In the genomic region with DNA sequence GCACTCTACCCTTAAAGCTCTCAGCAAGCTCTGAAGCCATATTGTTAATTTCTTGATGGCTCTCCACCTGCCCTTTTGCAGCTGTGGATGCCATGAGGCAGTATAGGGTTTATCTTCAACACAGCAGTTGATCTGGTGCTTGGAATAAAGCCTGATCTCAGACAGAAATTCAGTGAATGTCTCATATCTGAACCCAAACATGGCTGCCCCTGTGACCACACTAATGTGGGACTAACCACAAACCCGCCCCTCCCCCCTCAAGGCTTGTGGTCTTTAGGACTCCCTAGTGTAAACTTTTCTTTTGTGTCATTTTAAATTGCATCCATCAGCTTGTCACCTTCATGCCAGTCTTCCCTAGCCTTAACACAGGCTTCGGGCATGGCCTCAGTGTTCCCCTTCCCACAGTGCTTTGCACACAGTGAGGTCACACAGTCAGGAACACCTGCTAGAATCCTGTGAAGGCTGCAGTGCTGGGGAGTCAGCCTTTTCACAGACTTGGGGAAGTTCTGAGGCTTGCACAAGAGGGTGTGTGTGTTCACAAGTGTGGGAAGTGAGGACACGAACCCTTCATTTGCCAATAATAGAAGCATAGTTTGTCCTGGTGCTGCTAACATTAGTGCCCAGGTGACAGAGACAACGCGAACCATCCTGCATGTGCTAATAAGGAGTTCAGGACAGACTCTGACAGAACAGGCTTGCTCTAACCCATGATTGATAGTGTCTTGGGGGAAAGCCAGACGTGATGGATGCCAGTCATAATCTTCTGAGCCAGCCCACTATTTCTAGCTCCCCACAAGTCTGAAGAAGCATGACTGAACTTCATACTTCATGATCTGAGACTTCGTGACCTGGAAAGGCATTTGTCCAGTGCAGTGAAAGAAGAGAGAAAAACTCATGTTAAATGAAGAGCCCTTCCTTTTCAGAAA, we compare ENCODE assay signal across 17 mouse cellular contexts.
DNase-seq lines count a peak whose midpoint lies in the region; ATAC-seq and TF ChIP-seq lines count a peak whose summit lies in the region.
"Had no signal": no experiment of that assay in that cellular context is flagged by ENCODE, and none has a peak within 500 bp of the region (broad histone marks: within the 10 kb centered on the region; RNA-seq: fewer than 3 reads in every experiment).

No protein-coding gene starts in this region.

- H3K36me3 ChIP-seq in thymus, adult 2 months (ENCODE audit: control insufficient read depth, insufficient read depth, low read length) = no peaks in the 10 kb centered on the region
- no peaks in the 10 kb centered on the region for H3K36me3 ChIP-seq in liver, embryonic 14.5 days (replicated peaks; ENCODE audit: control insufficient read depth, insufficient read depth, low read depth)
- H3K36me3 ChIP-seq in hindbrain, embryonic 11.5 days (ENCODE audit: control insufficient read depth, insufficient read depth, low read length) = no peaks in the 10 kb centered on the region
- H3K36me3 ChIP-seq: G1E; hindbrain, embryonic 12.5 days; limb, embryonic 12.5 days; midbrain, embryonic 10.5 days; neural tube, embryonic 15.5 days had no signal

- H3K4me3 ChIP-seq in thymus, adult 2 months (ENCODE audit: control insufficient read depth, insufficient read depth, low read length) = no peak overlapping the region
- H3K4me3 ChIP-seq in liver, embryonic 14.5 days (ENCODE audit: insufficient read depth in 1 of 2, low read depth in 2 of 2, low read length in 2 of 2) = no peak overlapping the region
- no peak overlapping the region for H3K4me3 ChIP-seq in hindbrain, embryonic 11.5 days (ENCODE audit: low read depth, low read length)
- H3K4me3 ChIP-seq: erythroblast, embryonic 14.5 days; hindbrain, embryonic 12.5 days; limb, embryonic 12.5 days; midbrain, embryonic 10.5 days; neural tube, embryonic 15.5 days had no signal

- TF ChIP-seq CTCF in thymus, adult 2 months (IDR thresholded peaks at IDR 0.05; ENCODE audit: borderline replicate concordance, control insufficient read depth, extremely low read depth, insufficient read depth, low read length, poor library complexity) = no peak
- no peak for TF ChIP-seq CTCF in liver, embryonic 14.5 days (IDR thresholded peaks at IDR 0.05; ENCODE audit: low read depth)

- H3K9me3 ChIP-seq in liver, embryonic 14.5 days (ENCODE audit: control insufficient read depth, low read length) = no peaks in the 10 kb centered on the region
- H3K9me3 ChIP-seq in hindbrain, embryonic 11.5 days (ENCODE audit: control insufficient read depth, low read length) = no peaks in the 10 kb centered on the region
- H3K9me3 ChIP-seq: hindbrain, embryonic 12.5 days; limb, embryonic 12.5 days; midbrain, embryonic 10.5 days; neural tube, embryonic 15.5 days had no signal

- H3K4me1 ChIP-seq in thymus, adult 2 months (replicated peaks; ENCODE audit: control insufficient read depth, insufficient read depth, low read length) = peaks cover 11% of the 10 kb centered on the region
- peaks cover 11 to 24% of the 10 kb centered on the region in 2 experiments for H3K4me1 ChIP-seq in liver, embryonic 14.5 days (replicated peaks; ENCODE audit: control insufficient read depth in 2 of 2, insufficient read depth in 2 of 2, low read length in 1 of 2)
- H3K4me1 ChIP-seq in hindbrain, embryonic 11.5 days (replicated peaks; ENCODE audit: control insufficient read depth, insufficient read depth, low read length) = no peaks in the 10 kb centered on the region

- ATAC-seq in liver, embryonic 14.5 days (ENCODE audit: insufficient read depth) = peak; percentile 42; the same call in 1 of the 2 replicates
- ATAC-seq in hindbrain, embryonic 11.5 days (ENCODE audit: low FRiP score) = no peak
- ATAC-seq: forebrain, embryonic 16.5 days had no signal

- DNase-seq in gastrocnemius, postnatal 25 days = peak; percentile 25
- no peak for DNase-seq in gastrocnemius, postnatal 10 days
- peak; percentile 6 for DNase-seq in thymus, adult 2 months
- DNase-seq in thymus, postnatal 25 days = no peak
- no peak for DNase-seq in liver, embryonic 14.5 days (ENCODE audit: low read depth in 3 of 3, low spot score in 3 of 3)
- peak; percentile 18 for DNase-seq in thymus, postnatal 14 days
- no peak for DNase-seq in left cerebral cortex, adult 18-20 months (ENCODE audit: low spot score in 2 of 2)
- DNase-seq in hindbrain, embryonic 11.5 days (ENCODE audit: low spot score) = no peak
- DNase-seq: adrenal gland, postnatal 14 days; cerebellum, adult 9-10 months had no signal

- WGBS in thymus, adult 2 months = 64% methylated on average over 7 of the region's 7 CpGs
- WGBS in liver, embryonic 14.5 days (ENCODE audit: insufficient replicate concordance) = 21% methylated on average over 7 of the region's 7 CpGs
- WGBS in hindbrain, embryonic 11.5 days = 82% methylated on average over 7 of the region's 7 CpGs

- no peak overlapping the region for H3K4me2 ChIP-seq in liver, embryonic 14.5 days (ENCODE audit: low read depth)
- no peak overlapping the region for H3K4me2 ChIP-seq in hindbrain, embryonic 11.5 days (replicated peaks; ENCODE audit: low read depth, low read length)
- H3K4me2 ChIP-seq: hindbrain, embryonic 12.5 days; limb, embryonic 12.5 days; neural tube, embryonic 15.5 days had no signal

- peak; percentile 42; the same call in 1 of the 2 replicates for TF ChIP-seq EP300 in liver, embryonic 14.5 days (IDR thresholded peaks at IDR 0.05; ENCODE audit: low read depth)

- no peak for TF ChIP-seq POLR2A in thymus, adult 2 months (IDR thresholded peaks at IDR 0.05; ENCODE audit: control insufficient read depth, extremely low read depth, insufficient read depth, low read length, poor library complexity)

- no peaks in the 10 kb centered on the region for H3K27me3 ChIP-seq in thymus, adult 2 months (ENCODE audit: control insufficient read depth, insufficient read depth, low read length)
- no peaks in the 10 kb centered on the region for H3K27me3 ChIP-seq in liver, embryonic 14.5 days (ENCODE audit: control insufficient read depth, insufficient read depth, low read length)
- no peaks in the 10 kb centered on the region for H3K27me3 ChIP-seq in hindbrain, embryonic 11.5 days (ENCODE audit: control insufficient read depth, insufficient read depth, low read length)
- H3K27me3 ChIP-seq: hindbrain, embryonic 12.5 days; limb, embryonic 12.5 days; neural tube, embryonic 15.5 days had no signal

- no peak overlapping the region for H3K9ac ChIP-seq in liver, embryonic 14.5 days (replicated peaks)
- no peak overlapping the region for H3K9ac ChIP-seq in hindbrain, embryonic 11.5 days (ENCODE audit: low read depth, low read length)
- H3K9ac ChIP-seq: hindbrain, embryonic 12.5 days; limb, embryonic 12.5 days; neural tube, embryonic 15.5 days had no signal

- H3K27ac ChIP-seq in thymus, adult 2 months (ENCODE audit: control insufficient read depth, insufficient read depth, low read length) = peak overlapping the region; percentile 12; the same call in 1 of the 2 replicates
- no peak overlapping the region for H3K27ac ChIP-seq in liver, embryonic 14.5 days
- no peak overlapping the region for H3K27ac ChIP-seq in hindbrain, embryonic 11.5 days (ENCODE audit: low read depth, low read length)
- H3K27ac ChIP-seq: hindbrain, embryonic 12.5 days; midbrain, embryonic 10.5 days; neural tube, embryonic 15.5 days had no signal

Comparison
In these comparisons a context has a peak if more than half of its experiments do, and no peak if none do; other contexts are left out.
1. DNase-seq: peak in gastrocnemius, postnatal 25 days (single experiment), thymus, adult 2 months (single experiment) and thymus, postnatal 14 days (single experiment); none in gastrocnemius, postnatal 10 days (single experiment), thymus, postnatal 25 days (single experiment), liver, embryonic 14.5 days (0 of 3), left cerebral cortex, adult 18-20 months (0 of 2) and hindbrain, embryonic 11.5 days (single experiment).